Mouse (Mus musculus): ENCODE results near the gene Bsdc1.

DNA sequence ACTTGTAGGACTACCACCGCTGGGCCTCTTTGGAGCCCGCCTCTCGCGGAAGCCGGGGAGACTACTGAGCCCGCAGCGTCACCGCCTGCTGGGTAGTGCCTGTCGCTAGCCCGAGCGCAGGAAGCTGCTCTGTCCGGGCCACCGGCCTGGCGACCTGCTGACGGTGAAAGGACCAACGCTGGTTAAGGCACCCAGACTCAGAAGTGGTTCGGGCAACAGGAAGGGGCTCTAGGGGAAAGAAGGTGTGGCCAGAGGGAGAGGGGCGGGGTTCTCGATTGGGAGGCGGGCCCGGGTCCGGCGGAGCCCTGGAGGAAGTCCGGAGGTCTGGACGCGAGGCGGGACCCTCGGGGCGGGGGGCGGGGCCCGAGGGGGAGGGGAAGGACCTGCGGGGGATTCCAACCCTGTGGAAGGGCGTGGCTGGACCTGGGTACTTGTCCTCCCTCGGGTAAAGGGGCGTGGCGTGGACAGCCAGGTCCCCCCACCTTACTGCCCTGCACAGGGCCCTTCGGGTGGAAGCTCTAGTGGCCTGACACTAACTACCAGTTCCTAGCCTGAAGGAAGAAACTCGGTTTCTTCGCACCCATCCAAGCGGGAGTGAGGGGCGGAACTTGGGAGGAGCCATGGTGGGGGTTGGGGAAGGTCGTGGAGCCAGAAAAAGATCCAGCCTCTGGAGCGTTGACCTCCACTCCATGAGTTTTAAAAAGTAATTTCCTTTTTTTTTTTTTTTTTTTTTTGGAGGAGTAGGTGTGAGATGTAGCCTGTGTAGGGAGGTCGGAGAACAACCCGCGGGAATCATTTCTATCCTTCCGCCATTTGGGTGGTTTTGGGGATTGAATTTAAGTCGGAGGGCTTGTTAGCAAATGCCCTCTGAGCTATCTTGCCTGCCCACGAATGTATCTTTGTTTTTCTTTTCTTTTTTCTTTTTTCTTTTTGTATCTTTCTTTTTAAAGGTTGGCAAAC, 39.5 kb downstream of the Bsdc1 start:
- TF ChIP-seq POLR2A (IDR thresholded peaks at IDR 0.05; ENCODE audit: insufficient read depth, low read depth, low read length) (peak; percentile 84), CTCF (IDR thresholded peaks at IDR 0.05) (no peak), EP300 (IDR thresholded peaks at IDR 0.05; ENCODE audit: insufficient read depth, low read depth, low read length) (no peak)

Measured in heart, adult 2 months (tissue).